Mouse (Mus musculus): ENCODE measurements at regions not wholly inside any gene's neighbourhood (a gene's known extent, or its start where the extent isn't known, plus 50 kb on each side); places are given as distances from the start of the nearest gene placed in this dataset.

- no peak overlapping the region for H3K9ac ChIP-seq
- no peak overlapping the region for H3K27ac ChIP-seq (replicated peaks)
- 66% methylated on average over 6 of the region's 6 CpGs for WGBS
- H3K4me1 ChIP-seq: no peaks in the 10 kb centered on the region
- H3K9me3 ChIP-seq: no peaks in the 10 kb centered on the region
- no peak for ATAC-seq (ENCODE audit: extremely low read depth, insufficient number of reproducible peaks, low FRiP score, low TSS enrichment)
- no peaks in the 10 kb centered on the region for H3K27me3 ChIP-seq (replicated peaks)
- H3K4me3 ChIP-seq: no peak overlapping the region
- no peaks in the 10 kb centered on the region for H3K36me3 ChIP-seq
- no peak overlapping the region for H3K4me2 ChIP-seq
Measured at GRCm38 (mm10) chr14:99487981-99488380, 189.5 kb downstream of the Klf5 start.

- no peak overlapping the region for H3K4me3 ChIP-seq
- no peak overlapping the region for H3K9ac ChIP-seq
- no peaks in the 10 kb centered on the region for H3K9me3 ChIP-seq
- ATAC-seq (ENCODE audit: extremely low read depth, insufficient number of reproducible peaks, low FRiP score, low TSS enrichment): no peak
- H3K4me1 ChIP-seq: 0 out of 2 replicates have a peak, but pooled peaks cover 9% of the 10 kb centered on the region
- no peak overlapping the region for H3K27ac ChIP-seq (replicated peaks)
- no peak overlapping the region for H3K4me2 ChIP-seq
- H3K36me3 ChIP-seq: no peaks in the 10 kb centered on the region
- 71% methylated on average over 4 of the region's 4 CpGs for WGBS
- H3K27me3 ChIP-seq (replicated peaks): no peaks in the 10 kb centered on the region
Measured at GRCm38 (mm10) chr14:99493197-99493596, 194.7 kb downstream of the Klf5 start.

- ATAC-seq (ENCODE audit: extremely low read depth, insufficient number of reproducible peaks, low FRiP score, low TSS enrichment): no peak
- Histone ChIP-seq H3K9ac (no peak overlapping the region), H3K27ac (replicated peaks) (no peak overlapping the region), H3K4me3 (no peak overlapping the region), H3K27me3 (replicated peaks) (no peaks in the 10 kb centered on the region), H3K4me1 (0 out of 2 replicates have a peak, but pooled peaks cover 9% of the 10 kb centered on the region), H3K36me3 (no peaks in the 10 kb centered on the region), H3K9me3 (no peaks in the 10 kb centered on the region), H3K4me2 (no peak overlapping the region)
- 81% methylated on average over 6 of the region's 6 CpGs for WGBS
Measured at GRCm38 (mm10) chr14:99493659-99494058, 195.2 kb downstream of the Klf5 start.

- 0 out of 2 replicates have a peak, but pooled peaks cover 12% of the 10 kb centered on the region for H3K4me1 ChIP-seq
- no peaks in the 10 kb centered on the region for H3K27me3 ChIP-seq (replicated peaks)
- H3K36me3 ChIP-seq: no peaks in the 10 kb centered on the region
- 69% methylated on average over 7 of the region's 7 CpGs for WGBS
- H3K9ac ChIP-seq: no peak overlapping the region
- no peak overlapping the region for H3K4me3 ChIP-seq
- peaks cover 5% of the 10 kb centered on the region for H3K9me3 ChIP-seq
- no peak overlapping the region for H3K27ac ChIP-seq (replicated peaks)
- H3K4me2 ChIP-seq: no peak overlapping the region
- no peak for ATAC-seq (ENCODE audit: extremely low read depth, insufficient number of reproducible peaks, low FRiP score, low TSS enrichment)
Measured at GRCm38 (mm10) chr14:99499502-99500266, 201.2 kb downstream of the Klf5 start.

GRCm38 (mm10) chr14:99504909-99505308, 206.4 kb downstream of the Klf5 start:
- Histone ChIP-seq H3K9ac (no peak overlapping the region), H3K4me3 (no peak overlapping the region), H3K4me1 (no peaks in the 10 kb centered on the region), H3K9me3 (peaks cover 5% of the 10 kb centered on the region), H3K4me2 (no peak overlapping the region), H3K27ac (replicated peaks) (no peak overlapping the region), H3K36me3 (no peaks in the 10 kb centered on the region), H3K27me3 (replicated peaks) (no peaks in the 10 kb centered on the region)
- ATAC-seq (ENCODE audit: extremely low read depth, insufficient number of reproducible peaks, low FRiP score, low TSS enrichment): no peak
- WGBS: 50% methylated on average over 4 of the region's 4 CpGs

GRCm38 (mm10) chr14:99509696-99510536, 211.4 kb downstream of the Klf5 start:
- H3K27ac ChIP-seq (replicated peaks): no peak overlapping the region
- no peaks in the 10 kb centered on the region for H3K27me3 ChIP-seq (replicated peaks)
- H3K4me3 ChIP-seq: no peak overlapping the region
- no peak for ATAC-seq (ENCODE audit: extremely low read depth, insufficient number of reproducible peaks, low FRiP score, low TSS enrichment)
- no peak overlapping the region for H3K4me2 ChIP-seq
- WGBS: 51% methylated on average over 3 of the region's 3 CpGs
- no peaks in the 10 kb centered on the region for H3K4me1 ChIP-seq
- H3K36me3 ChIP-seq: no peaks in the 10 kb centered on the region
- no peak overlapping the region for H3K9ac ChIP-seq
- H3K9me3 ChIP-seq: no peaks in the 10 kb centered on the region

- Histone ChIP-seq H3K9me3 (no peaks in the 10 kb centered on the region), H3K9ac (no peak overlapping the region), H3K36me3 (no peaks in the 10 kb centered on the region), H3K4me3 (no peak overlapping the region), H3K27ac (replicated peaks) (no peak overlapping the region), H3K4me1 (no peaks in the 10 kb centered on the region), H3K27me3 (replicated peaks) (no peaks in the 10 kb centered on the region), H3K4me2 (no peak overlapping the region)
- no peak for ATAC-seq (ENCODE audit: extremely low read depth, insufficient number of reproducible peaks, low FRiP score, low TSS enrichment)
- WGBS: 80% methylated on average over 1 of the region's 1 CpGs
Measured at GRCm38 (mm10) chr14:99515474-99515873, 217.0 kb downstream of the Klf5 start.

- Histone ChIP-seq H3K27me3 (replicated peaks) (no peaks in the 10 kb centered on the region), H3K36me3 (no peaks in the 10 kb centered on the region)
Measured at GRCm38 (mm10) chr14:99516703-99517102, 218.2 kb downstream of the Klf5 start.

GRCm38 (mm10) chr14:99520343-99520742, 221.9 kb downstream of the Klf5 start:
- 80% methylated on average over 6 of the region's 6 CpGs for WGBS

More at GRCm38 (mm10) chr14:99516703-99517102, 218.2 kb downstream of the Klf5 start:
- H3K4me1 ChIP-seq: no peaks in the 10 kb centered on the region
- no peak overlapping the region for H3K27ac ChIP-seq (replicated peaks)
- no peak overlapping the region for H3K4me3 ChIP-seq
- H3K4me2 ChIP-seq: no peak overlapping the region
- WGBS: 70% methylated on average over 6 of the region's 6 CpGs
- no peaks in the 10 kb centered on the region for H3K9me3 ChIP-seq
- no peak for ATAC-seq (ENCODE audit: extremely low read depth, insufficient number of reproducible peaks, low FRiP score, low TSS enrichment)
- no peak overlapping the region for H3K9ac ChIP-seq

GRCm38 (mm10) chr14:99521954-99522523, 223.5 kb downstream of the Klf5 start:
- H3K4me2 ChIP-seq: no peak overlapping the region
- no peak for ATAC-seq (ENCODE audit: extremely low read depth, insufficient number of reproducible peaks, low FRiP score, low TSS enrichment)

More at GRCm38 (mm10) chr14:99520343-99520742, 221.9 kb downstream of the Klf5 start:
- Histone ChIP-seq H3K4me1 (no peaks in the 10 kb centered on the region), H3K27ac (replicated peaks) (no peak overlapping the region), H3K36me3 (no peaks in the 10 kb centered on the region), H3K9me3 (no peaks in the 10 kb centered on the region; the same call in 1 of the 2 replicates), H3K4me2 (no peak overlapping the region), H3K9ac (no peak overlapping the region), H3K27me3 (replicated peaks) (no peaks in the 10 kb centered on the region), H3K4me3 (no peak overlapping the region)
- ATAC-seq (ENCODE audit: extremely low read depth, insufficient number of reproducible peaks, low FRiP score, low TSS enrichment): no peak

GRCm38 (mm10) chr14:99535781-99536180, 237.3 kb downstream of the Klf5 start:
- Histone ChIP-seq H3K9ac (no peak overlapping the region), H3K4me3 (no peak overlapping the region), H3K4me1 (0 out of 2 replicates have a peak, but pooled peaks cover 3% of the 10 kb centered on the region), H3K4me2 (no peak overlapping the region), H3K9me3 (no peaks in the 10 kb centered on the region), H3K36me3 (no peaks in the 10 kb centered on the region), H3K27ac (replicated peaks) (no peak overlapping the region), H3K27me3 (replicated peaks) (no peaks in the 10 kb centered on the region)
- ATAC-seq (ENCODE audit: extremely low read depth, insufficient number of reproducible peaks, low FRiP score, low TSS enrichment): no peak
- WGBS: 67% methylated on average over 6 of the region's 6 CpGs

More at GRCm38 (mm10) chr14:99521954-99522523, 223.5 kb downstream of the Klf5 start:
- H3K4me1 ChIP-seq: no peaks in the 10 kb centered on the region
- H3K27ac ChIP-seq (replicated peaks): no peak overlapping the region
- no peaks in the 10 kb centered on the region for H3K36me3 ChIP-seq
- no peak overlapping the region for H3K4me3 ChIP-seq
- 82% methylated on average over 13 of the region's 13 CpGs for WGBS
- H3K9ac ChIP-seq: no peak overlapping the region
- no peaks in the 10 kb centered on the region; the same call in 1 of the 2 replicates for H3K9me3 ChIP-seq
- H3K27me3 ChIP-seq (replicated peaks): no peaks in the 10 kb centered on the region
